Mouse (Mus musculus): ENCODE results near the gene Hoxd11. TPM values are rescaled to one million over a fixed set of nuclear protein-coding genes. Genes with fewer than 3 reads are reported as not detected.

Gene Hoxd11
- polyA plus RNA-seq, 1 experiment from 2014 or later = 1.1 TPM

- H3K36me3 ChIP-seq (ENCODE audit: control insufficient read depth, insufficient read depth, low read length) = no peaks in the 10 kb centered on the region
- WGBS = 2% methylated on average over 23 of the region's 23 CpGs
- H3K4me2 ChIP-seq (ENCODE audit: low read depth, low read length) = no peak overlapping the region
- H3K27me3 ChIP-seq (replicated peaks; ENCODE audit: control insufficient read depth, insufficient read depth, low read length) = peaks cover 93% of the 10 kb centered on the region
- no peak overlapping the region for H3K27ac ChIP-seq (ENCODE audit: low read length)
- peaks cover 12% of the 10 kb centered on the region for H3K4me1 ChIP-seq (ENCODE audit: control insufficient read depth, insufficient read depth, low read length)
- H3K4me3 ChIP-seq (ENCODE audit: low read length) = peak overlapping the region; percentile 3; the same call in 1 of the 2 replicates
- no peak for ATAC-seq
- no peak overlapping the region for H3K9ac ChIP-seq (ENCODE audit: low read depth, low read length)
- no peaks in the 10 kb centered on the region for H3K9me3 ChIP-seq (ENCODE audit: control insufficient read depth, low read length)
Observed at GRCm38 (mm10) chr2:74679980-74680379, 623 bp downstream of the Hoxd11 start.

- H3K27me3 ChIP-seq (replicated peaks; ENCODE audit: control insufficient read depth, insufficient read depth, low read length) = peaks cover 91% of the 10 kb centered on the region
- no peaks in the 10 kb centered on the region for H3K36me3 ChIP-seq (ENCODE audit: control insufficient read depth, insufficient read depth, low read length)
- H3K4me2 ChIP-seq (ENCODE audit: low read depth, low read length) = no peak overlapping the region
- H3K4me1 ChIP-seq (ENCODE audit: control insufficient read depth, insufficient read depth, low read length) = peaks cover 12% of the 10 kb centered on the region
- no peak for ATAC-seq
- no peak overlapping the region for H3K27ac ChIP-seq (ENCODE audit: low read length)
- 3% methylated on average over 21 of the region's 21 CpGs for whole genome bisulfite sequencing
- H3K9me3 ChIP-seq (ENCODE audit: control insufficient read depth, low read length) = no peaks in the 10 kb centered on the region
- H3K4me3 ChIP-seq (ENCODE audit: low read length) = peak overlapping the region; percentile 34; the same call in 1 of the 2 replicates
- no peak overlapping the region for H3K9ac ChIP-seq (ENCODE audit: low read depth, low read length)
Observed at GRCm38 (mm10) chr2:74680561-74681398, 1.4 kb downstream of the Hoxd11 start.

GRCm38 (mm10) chr2:74681594-74682531 is 2.5 kb downstream of the Hoxd11 start:
- Histone ChIP-seq H3K36me3 (ENCODE audit: control insufficient read depth, insufficient read depth, low read length) (no peaks in the 10 kb centered on the region), H3K9me3 (ENCODE audit: control insufficient read depth, low read length) (no peaks in the 10 kb centered on the region), H3K4me3 (ENCODE audit: low read length) (peak overlapping the region; percentile 34), H3K27me3 (replicated peaks; ENCODE audit: control insufficient read depth, insufficient read depth, low read length) (peaks cover 86% of the 10 kb centered on the region), H3K4me2 (ENCODE audit: low read depth, low read length) (peak overlapping the region; percentile 42), H3K27ac (ENCODE audit: low read length) (no peak overlapping the region), H3K9ac (ENCODE audit: low read depth, low read length) (0 out of 2 replicates have a peak overlapping the region, but pooled peaks have one; percentile 10), H3K4me1 (ENCODE audit: control insufficient read depth, insufficient read depth, low read length) (peaks cover 12% of the 10 kb centered on the region)
- peak; percentile 59 for ATAC-seq
- WGBS = under 1% methylated on average over 74 of the region's 78 CpGs

- Histone ChIP-seq H3K27me3 (replicated peaks; ENCODE audit: control insufficient read depth, insufficient read depth, low read length) (peaks cover 88% of the 10 kb centered on the region), H3K9ac (ENCODE audit: low read depth, low read length) (peak overlapping the region; percentile 43; the same call in 1 of the 2 replicates), H3K4me2 (ENCODE audit: low read depth, low read length) (peak overlapping the region; percentile 42), H3K4me3 (ENCODE audit: low read length) (peak overlapping the region; percentile 34), H3K9me3 (ENCODE audit: control insufficient read depth, low read length) (no peaks in the 10 kb centered on the region), H3K4me1 (ENCODE audit: control insufficient read depth, insufficient read depth, low read length) (peaks cover 12% of the 10 kb centered on the region), H3K27ac (ENCODE audit: low read length) (no peak overlapping the region), H3K36me3 (ENCODE audit: control insufficient read depth, insufficient read depth, low read length) (no peaks in the 10 kb centered on the region)
- under 1% methylated on average over 48 of the region's 51 CpGs for WGBS
- ATAC-seq = 0 out of 2 replicates have a peak, but pooled peaks have one; percentile 10
Observed at GRCm38 (mm10) chr2:74682796-74683195, 3.4 kb downstream of the Hoxd11 start.

GRCm38 (mm10) chr2:74683471-74683951 is 4.2 kb downstream of the Hoxd11 start:
- WGBS = 3% methylated on average over 18 of the region's 18 CpGs
- H3K27me3 ChIP-seq (replicated peaks; ENCODE audit: control insufficient read depth, insufficient read depth, low read length) = peaks cover 87% of the 10 kb centered on the region

GRCm38 (mm10) chr2:74684106-74684505 is 4.7 kb downstream of the Hoxd11 start:
- Histone ChIP-seq H3K27ac (ENCODE audit: low read length) (no peak overlapping the region), H3K9ac (ENCODE audit: low read depth, low read length) (no peak overlapping the region), H3K4me3 (ENCODE audit: low read length) (peak overlapping the region; percentile 19), H3K4me2 (ENCODE audit: low read depth, low read length) (no peak overlapping the region), H3K9me3 (ENCODE audit: control insufficient read depth, low read length) (no peaks in the 10 kb centered on the region), H3K4me1 (ENCODE audit: control insufficient read depth, insufficient read depth, low read length) (peaks cover 12% of the 10 kb centered on the region), H3K36me3 (ENCODE audit: control insufficient read depth, insufficient read depth, low read length) (no peaks in the 10 kb centered on the region), H3K27me3 (replicated peaks; ENCODE audit: control insufficient read depth, insufficient read depth, low read length) (peaks cover 87% of the 10 kb centered on the region)
- no peak for ATAC-seq
- 2% methylated on average over 12 of the region's 12 CpGs for WGBS

More at GRCm38 (mm10) chr2:74683471-74683951, 4.2 kb downstream of the Hoxd11 start:
- Histone ChIP-seq H3K4me2 (ENCODE audit: low read depth, low read length) (no peak overlapping the region), H3K9ac (ENCODE audit: low read depth, low read length) (no peak overlapping the region), H3K9me3 (ENCODE audit: control insufficient read depth, low read length) (no peaks in the 10 kb centered on the region), H3K27ac (ENCODE audit: low read length) (no peak overlapping the region), H3K4me1 (ENCODE audit: control insufficient read depth, insufficient read depth, low read length) (peaks cover 12% of the 10 kb centered on the region), H3K4me3 (ENCODE audit: low read length) (peak overlapping the region; percentile 34), H3K36me3 (ENCODE audit: control insufficient read depth, insufficient read depth, low read length) (no peaks in the 10 kb centered on the region)
- peak; percentile 31; the same call in 1 of the 2 replicates for ATAC-seq

- Histone ChIP-seq H3K4me1 (ENCODE audit: control insufficient read depth, insufficient read depth, low read length) (peaks cover 12% of the 10 kb centered on the region), H3K9me3 (ENCODE audit: control insufficient read depth, low read length) (no peaks in the 10 kb centered on the region), H3K27me3 (replicated peaks; ENCODE audit: control insufficient read depth, insufficient read depth, low read length) (peaks cover 87% of the 10 kb centered on the region), H3K4me2 (ENCODE audit: low read depth, low read length) (no peak overlapping the region), H3K27ac (ENCODE audit: low read length) (no peak overlapping the region), H3K9ac (ENCODE audit: low read depth, low read length) (no peak overlapping the region), H3K36me3 (ENCODE audit: control insufficient read depth, insufficient read depth, low read length) (no peaks in the 10 kb centered on the region), H3K4me3 (ENCODE audit: low read length) (no peak overlapping the region)
- WGBS = 11% methylated on average over 4 of the region's 4 CpGs
- ATAC-seq = no peak
Observed at GRCm38 (mm10) chr2:74685059-74685603, 5.8 kb downstream of the Hoxd11 start.

- Histone ChIP-seq H3K4me3 (ENCODE audit: low read length) (peak overlapping the region; percentile 5; the same call in 1 of the 2 replicates), H3K9ac (ENCODE audit: low read depth, low read length) (no peak overlapping the region)
Observed at GRCm38 (mm10) chr2:74686301-74686987, 7.1 kb downstream of the Hoxd11 start.

More at GRCm38 (mm10) chr2:74686301-74686987, 7.1 kb downstream of the Hoxd11 start:
- no peak overlapping the region for H3K27ac ChIP-seq (ENCODE audit: low read length)
- WGBS = 5% methylated on average over 17 of the region's 17 CpGs
- no peak for ATAC-seq
- H3K9me3 ChIP-seq (ENCODE audit: control insufficient read depth, low read length) = no peaks in the 10 kb centered on the region
- peaks cover 81% of the 10 kb centered on the region for H3K27me3 ChIP-seq (replicated peaks; ENCODE audit: control insufficient read depth, insufficient read depth, low read length)
- peaks cover 12% of the 10 kb centered on the region for H3K4me1 ChIP-seq (ENCODE audit: control insufficient read depth, insufficient read depth, low read length)
- no peaks in the 10 kb centered on the region for H3K36me3 ChIP-seq (ENCODE audit: control insufficient read depth, insufficient read depth, low read length)
- H3K4me2 ChIP-seq (ENCODE audit: low read depth, low read length) = no peak overlapping the region
